Mouse (Mus musculus) B cell, adult 2 months (primary cell): Measurements from ENCODE around the gene Siglecg.

Experiments
- DNase-seq, 2 experiments: peaks; one replicate each; pipeline ENCODE4 v3.0.0; 2022

Siglecg gene

GRCm38 (mm10) chr7:43442684-43443083 is 34.7 kb downstream of the Siglecg start:
- DNase-seq: no peak

DNA sequence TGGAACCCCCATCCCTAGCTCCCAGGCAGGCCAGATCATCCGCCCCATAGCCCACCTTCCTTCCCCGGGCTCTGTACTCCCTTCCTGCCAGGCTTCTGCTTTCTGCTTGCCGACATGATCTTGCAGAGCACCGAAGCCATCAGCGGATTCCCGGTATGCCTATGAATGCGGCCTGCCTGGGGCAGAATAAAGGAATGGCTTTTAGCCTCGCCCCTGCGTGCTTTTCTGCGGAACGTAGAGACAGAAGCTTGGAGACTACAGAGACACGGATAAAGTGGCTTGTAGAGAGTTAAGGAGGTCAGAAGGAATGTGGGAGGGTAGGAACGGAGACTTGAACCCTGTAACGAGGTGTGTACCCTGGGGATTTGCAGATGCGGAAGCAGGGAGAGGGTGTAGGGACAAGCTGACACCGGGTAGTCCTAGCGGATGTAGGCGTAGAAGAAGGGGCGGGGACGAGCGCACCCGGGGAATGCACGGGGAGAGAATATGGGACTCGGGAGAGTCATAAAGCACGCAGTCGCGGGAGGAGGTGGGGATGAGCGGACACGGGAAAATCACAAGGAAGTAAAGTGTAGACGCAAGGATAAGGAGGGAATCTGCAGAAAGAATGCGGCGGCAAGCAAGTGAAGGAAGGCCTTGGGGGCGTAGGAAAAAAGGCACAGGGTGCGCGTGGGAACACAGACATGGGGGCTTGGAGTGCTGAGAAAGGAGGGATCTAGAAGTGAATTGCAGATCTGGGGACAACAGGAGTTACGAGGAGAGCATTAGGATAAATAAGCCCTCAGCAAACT is 35.3 kb downstream of the Siglecg start:
- peak; percentile 65 to 69 for DNase-seq

- DNase-seq: peak; percentile 85 to 86
These were observed 35.9 kb downstream of the Siglecg start, which contains the start of the genes Etfb and Gm45233 for GRCm38 (mm10) chr7:43443917-43444293. Gene Etfb (plus strand): TSS chr7:43444083. Gene Gm45233 (plus strand): TSS chr7:43444128.

GRCm38 (mm10) chr7:43447801-43448200 is 39.8 kb downstream of the Siglecg start:
- no peak for DNase-seq

DNA sequence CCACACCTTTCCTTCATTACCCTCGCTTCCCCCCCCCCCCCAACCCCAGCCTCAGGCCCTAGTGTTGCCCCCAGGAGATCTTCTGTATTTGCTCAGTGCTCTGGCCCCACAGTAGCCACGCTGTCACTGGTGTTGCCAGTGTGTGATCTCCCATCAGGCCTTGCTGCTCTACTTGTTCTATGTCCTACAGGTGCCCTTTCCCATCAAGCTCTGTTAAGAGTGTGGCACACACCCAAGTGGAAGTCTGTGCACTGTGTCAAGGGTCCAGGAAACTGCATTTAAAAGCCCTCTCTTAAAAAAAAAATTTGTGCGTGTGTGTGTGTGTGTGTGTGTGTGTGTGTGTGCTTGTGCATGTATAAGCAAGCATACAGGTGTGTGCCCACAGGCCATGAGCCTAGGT is 40.2 kb downstream of the Siglecg start:
- no peak for DNase-seq

DNA sequence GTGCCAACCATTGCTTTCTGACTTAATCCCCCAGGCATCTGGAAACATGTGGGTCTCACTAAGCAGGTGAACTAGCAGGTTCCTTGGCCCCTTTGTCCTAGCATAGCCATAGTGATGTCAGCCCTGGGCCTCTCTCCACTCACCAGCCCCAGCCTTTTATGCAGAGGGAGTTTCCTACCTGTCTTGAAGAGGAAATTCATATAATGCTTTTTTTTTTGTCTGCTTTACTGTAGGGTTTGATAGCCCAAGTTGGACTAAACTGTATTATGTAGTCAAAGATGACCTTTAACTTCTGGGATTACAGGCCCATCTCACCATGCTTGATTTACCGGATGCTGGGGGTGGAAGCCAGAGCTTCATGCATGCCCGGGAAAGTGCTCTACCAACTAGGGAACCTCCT is 41.8 kb downstream of the Siglecg start:
- no peak for DNase-seq

DNA sequence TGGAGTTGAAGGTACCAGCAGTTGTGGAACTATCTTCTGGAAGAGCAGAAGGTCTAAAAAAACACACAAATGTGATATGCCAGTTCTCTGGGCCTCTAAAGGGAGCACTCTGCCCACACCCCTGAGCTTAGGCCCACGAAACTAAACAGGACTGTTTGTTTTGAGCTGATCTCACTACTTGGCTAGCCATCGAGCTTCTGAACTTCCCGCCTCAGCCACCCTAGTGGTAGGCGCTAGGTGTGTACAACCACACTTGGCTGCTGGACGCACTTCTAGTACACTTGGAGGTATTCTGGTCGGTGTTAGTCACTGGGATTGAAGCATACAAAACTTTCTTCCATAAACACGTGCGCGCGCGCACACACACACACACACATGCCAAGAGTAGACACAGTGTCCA is 43.7 kb downstream of the Siglecg start:
- no peak for DNase-seq

GRCm38 (mm10) chr7:43452609-43453008 is 44.6 kb downstream of the Siglecg start:
- peak; percentile 58 to 65 for DNase-seq

- DNase-seq: no peak
These were observed 45.8 kb downstream of the Siglecg start for GRCm38 (mm10) chr7:43453599-43454355.

- DNase-seq: no peak
These were observed 46.4 kb downstream of the Siglecg start for GRCm38 (mm10) chr7:43454371-43454770.

- no peak for DNase-seq
These were observed 54.8 kb downstream of the Siglecg start, which contains the start of gene Vsig10l for GRCm38 (mm10) chr7:43462851-43463250. Gene Vsig10l (plus strand): TSS chr7:43463151.

DNA sequence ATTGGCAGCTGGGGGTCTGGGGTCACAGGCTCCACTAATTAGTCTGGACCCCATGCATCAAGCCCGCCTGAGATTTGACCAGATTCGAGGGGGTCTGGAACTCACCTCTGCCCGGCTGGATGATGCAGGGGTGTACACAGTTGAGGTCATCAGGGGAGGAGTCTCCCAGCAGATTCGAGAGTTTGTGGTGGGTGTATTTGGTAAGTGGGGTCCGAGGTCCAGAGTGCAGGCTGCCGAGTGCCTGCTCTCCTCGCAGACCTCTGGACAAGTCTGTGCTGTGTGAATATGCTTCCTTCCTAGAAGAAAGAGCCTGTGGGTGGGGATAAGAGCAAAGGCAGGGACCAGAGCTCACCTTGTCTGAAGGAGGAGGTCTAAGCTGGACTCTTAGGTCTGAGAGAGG is 56.0 kb downstream of the Siglecg start:
- DNase-seq: no peak

DNA sequence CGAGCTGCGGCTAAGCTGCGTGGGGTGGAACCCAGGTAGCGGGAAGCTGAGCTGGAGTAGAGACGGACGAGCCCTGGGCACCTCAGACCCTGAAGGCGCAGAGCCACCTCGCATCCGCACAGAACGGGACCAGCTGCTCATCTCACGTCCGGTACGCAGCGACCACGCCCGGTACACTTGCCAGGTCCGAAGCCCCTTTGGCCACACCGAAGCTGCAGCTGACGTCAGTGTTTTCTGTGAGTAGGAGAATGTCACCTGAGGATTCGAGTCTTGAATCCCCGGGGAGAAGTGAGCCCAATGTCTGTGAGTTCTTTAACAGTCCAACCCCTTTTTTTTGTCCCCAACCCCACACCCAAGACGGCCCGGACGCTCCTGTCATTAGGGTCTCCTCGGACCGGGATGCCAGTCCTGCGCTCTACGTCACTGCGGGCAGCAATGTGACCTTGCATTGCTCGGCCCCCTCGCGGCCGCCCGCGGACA is 56.9 kb downstream of the Siglecg start:
- DNase-seq: no peak

DNA sequence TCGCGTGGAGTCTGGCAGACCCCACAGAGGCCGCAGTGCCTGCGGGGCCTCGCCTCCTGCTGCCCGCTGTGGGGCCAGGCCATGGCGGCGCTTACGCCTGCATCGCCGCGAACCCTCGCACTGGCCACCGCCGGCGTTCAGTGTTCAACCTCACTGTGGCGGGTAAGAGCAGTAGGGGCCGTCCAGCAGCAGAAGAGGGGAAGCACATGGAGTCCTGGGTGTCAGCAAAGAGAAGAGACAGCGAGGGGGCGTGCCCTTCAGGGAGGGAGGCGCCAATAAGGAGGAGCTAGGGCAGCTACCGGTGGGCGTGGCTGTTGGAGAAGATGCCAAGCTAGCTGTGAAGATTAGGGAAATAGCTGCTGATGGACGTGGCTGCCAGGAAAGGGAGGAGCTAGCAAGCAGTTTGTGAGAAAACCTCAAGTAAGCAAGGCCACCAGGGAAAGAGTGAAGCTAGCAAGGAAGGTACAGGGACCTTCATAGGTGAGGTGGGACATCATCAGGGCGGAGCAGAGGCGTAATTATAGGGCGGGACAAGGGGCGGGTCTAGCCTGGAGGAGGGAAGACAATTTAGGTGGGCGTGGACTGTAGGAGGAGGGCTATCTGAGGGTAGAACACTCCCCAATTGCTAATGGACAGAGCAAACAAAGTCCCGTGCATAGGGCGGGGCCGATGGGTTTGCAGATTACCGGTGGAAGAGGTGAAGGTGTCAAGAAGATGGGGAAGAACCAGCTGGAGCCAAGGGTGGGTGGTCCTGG is 57.5 kb downstream of the Siglecg start:
- peak; percentile 96 to 97 for DNase-seq

GRCm38 (mm10) chr7:43466099-43466694 is 58.2 kb downstream of the Siglecg start:
- peak; percentile 87 to 89 for DNase-seq
